ENCODE assay signal across 9 mouse cellular contexts in the genomic region with DNA sequence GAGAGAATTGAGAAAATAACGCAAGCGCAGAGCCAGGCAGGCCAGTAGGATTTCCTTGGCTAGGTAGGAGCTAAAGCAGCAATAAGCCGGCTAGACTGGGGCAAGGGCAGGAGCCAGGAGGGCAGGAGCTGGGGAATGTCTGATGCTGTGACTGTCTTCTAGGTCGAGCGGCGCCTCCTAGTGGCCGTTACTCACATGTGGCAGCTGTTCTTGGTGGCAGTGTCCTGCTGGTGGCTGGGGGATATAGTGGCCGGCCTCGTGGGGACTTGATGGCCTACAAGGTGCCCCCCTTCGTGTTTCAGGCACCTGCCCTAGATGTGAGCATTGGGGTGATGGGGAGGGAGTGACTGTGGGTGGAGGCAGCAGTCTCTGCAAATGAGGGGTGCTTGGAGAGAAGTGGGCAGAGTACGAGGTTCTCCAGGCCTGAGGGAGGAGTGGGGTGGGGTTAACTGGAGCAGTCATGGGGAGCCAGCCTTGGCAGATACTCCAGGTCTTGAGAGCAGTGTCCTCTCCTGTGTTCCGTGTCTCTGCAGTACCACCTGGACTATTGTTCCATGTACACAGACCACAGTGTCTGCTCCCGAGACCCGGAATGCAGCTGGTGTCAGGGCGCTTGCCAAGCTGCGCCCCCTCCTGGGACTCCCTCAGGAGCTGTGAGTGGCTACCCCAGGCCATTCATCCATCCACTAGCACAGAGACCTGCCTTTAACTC. TPM values are rescaled to one million over a fixed set of nuclear protein-coding genes. Genes with fewer than 3 reads are reported as not detected.
A peak's percentile ranks its signal among the peaks of the same experiment; 100 is the strongest.
DNase-seq lines count a peak whose midpoint lies in the region; ATAC-seq and TF ChIP-seq lines count a peak whose summit lies in the region.
"Had no signal": no experiment of that assay in that cellular context is flagged by ENCODE, and none has a peak within 500 bp of the region (broad histone marks: within the 10 kb centered on the region; RNA-seq: fewer than 3 reads in every experiment).

No protein-coding gene starts in this region.

- peak; percentile 75 for ATAC-seq in heart, embryonic 16.5 days (replicated peaks; ENCODE audit: extremely low read depth, insufficient read depth, low FRiP score)
- peak; percentile 51 for ATAC-seq in liver, embryonic 16.5 days (ENCODE audit: low read depth)
- peak; percentile 38; the same call in 1 of the 2 replicates for ATAC-seq in neural tube, embryonic 13.5 days (ENCODE audit: low read depth)

- no peak overlapping the region for H3K27ac ChIP-seq in ES-Bruce4 (ENCODE audit: insufficient read depth, low read length)
- no peak overlapping the region for H3K27ac ChIP-seq in forebrain, embryonic 10.5 days
- no peak overlapping the region for H3K27ac ChIP-seq in heart, embryonic 16.5 days (ENCODE audit: low read length)
- no peak overlapping the region for H3K27ac ChIP-seq in liver, embryonic 16.5 days (ENCODE audit: low read length)
- H3K27ac ChIP-seq in neural tube, embryonic 13.5 days (replicated peaks) = no peak overlapping the region
- H3K27ac ChIP-seq: hindbrain, embryonic 15.5 days had no signal

- no peaks in the 10 kb centered on the region for H3K9me3 ChIP-seq in ES-Bruce4 (replicated peaks; ENCODE audit: control insufficient read depth, insufficient read depth, low read length, poor library complexity, severe bottlenecking)
- H3K9me3 ChIP-seq in forebrain, embryonic 10.5 days = no peaks in the 10 kb centered on the region
- H3K9me3 ChIP-seq in heart, embryonic 16.5 days (replicated peaks; ENCODE audit: control insufficient read depth, low read length) = no peaks in the 10 kb centered on the region
- no peaks in the 10 kb centered on the region for H3K9me3 ChIP-seq in liver, embryonic 16.5 days (replicated peaks; ENCODE audit: control insufficient read depth, low read length)
- no peaks in the 10 kb centered on the region for H3K9me3 ChIP-seq in neural tube, embryonic 13.5 days
- H3K9me3 ChIP-seq: hindbrain, embryonic 15.5 days had no signal

- no peak for TF ChIP-seq POLR2A in ES-Bruce4 (IDR thresholded peaks at IDR 0.05; ENCODE audit: insufficient read depth, low read length)
- no peak for TF ChIP-seq POLR2A in brain, embryonic 14.5 days (IDR thresholded peaks at IDR 0.05; ENCODE audit: borderline replicate concordance, extremely low read depth, insufficient read depth, insufficient read length, poor library complexity, severe bottlenecking)

- no peak overlapping the region for H3K4me3 ChIP-seq in ES-Bruce4 (ENCODE audit: low read depth, low read length)
- no peak overlapping the region for H3K4me3 ChIP-seq in forebrain, embryonic 10.5 days
- H3K4me3 ChIP-seq in heart, embryonic 16.5 days (ENCODE audit: low read length) = no peak overlapping the region
- no peak overlapping the region for H3K4me3 ChIP-seq in liver, embryonic 16.5 days (ENCODE audit: low read depth, low read length)
- no peak overlapping the region for H3K4me3 ChIP-seq in neural tube, embryonic 13.5 days
- H3K4me3 ChIP-seq: hindbrain, embryonic 15.5 days had no signal

- TF ChIP-seq EP300 in ES-Bruce4 (IDR thresholded peaks at IDR 0.05; ENCODE audit: insufficient read depth, low read depth, low read length) = 0 out of 2 replicates have a peak, but pooled peaks have one; percentile 9

- H3K36me3 ChIP-seq in ES-Bruce4 (ENCODE audit: control insufficient read depth, insufficient read depth, low read length, poor library complexity, severe bottlenecking) = no peaks in the 10 kb centered on the region
- peaks cover 83% of the 10 kb centered on the region for H3K36me3 ChIP-seq in forebrain, embryonic 10.5 days (replicated peaks)
- peaks cover 16% of the 10 kb centered on the region for H3K36me3 ChIP-seq in heart, embryonic 16.5 days (ENCODE audit: control insufficient read depth, insufficient read depth)
- H3K36me3 ChIP-seq in liver, embryonic 16.5 days (ENCODE audit: control insufficient read depth, insufficient read depth) = no peaks in the 10 kb centered on the region
- H3K36me3 ChIP-seq in neural tube, embryonic 13.5 days = peaks cover 75% of the 10 kb centered on the region

- WGBS in forebrain, embryonic 10.5 days = 43% methylated on average over 16 of the region's 16 CpGs
- 42% methylated on average over 16 of the region's 16 CpGs for WGBS in heart, embryonic 16.5 days
- 41% methylated on average over 16 of the region's 16 CpGs for WGBS in liver, embryonic 16.5 days (ENCODE audit: insufficient replicate concordance)
- WGBS in neural tube, embryonic 13.5 days = 42% methylated on average over 16 of the region's 16 CpGs

- no peaks in the 10 kb centered on the region for H3K27me3 ChIP-seq in ES-Bruce4 (ENCODE audit: control insufficient read depth, insufficient read depth, low read length, poor library complexity, severe bottlenecking)
- H3K27me3 ChIP-seq in forebrain, embryonic 10.5 days (ENCODE audit: poor library complexity, severe bottlenecking) = no peaks in the 10 kb centered on the region
- no peaks in the 10 kb centered on the region for H3K27me3 ChIP-seq in heart, embryonic 16.5 days (ENCODE audit: control insufficient read depth, insufficient read depth, low read length)
- no peaks in the 10 kb centered on the region for H3K27me3 ChIP-seq in liver, embryonic 16.5 days (ENCODE audit: control insufficient read depth, insufficient read depth, low read depth, low read length)
- no peaks in the 10 kb centered on the region for H3K27me3 ChIP-seq in neural tube, embryonic 13.5 days
- H3K27me3 ChIP-seq: hindbrain, embryonic 15.5 days had no signal

- no peak overlapping the region for H3K4me2 ChIP-seq in heart, embryonic 16.5 days (ENCODE audit: low read depth, low read length)
- H3K4me2 ChIP-seq in liver, embryonic 16.5 days (ENCODE audit: low read depth, low read length) = no peak overlapping the region
- H3K4me2 ChIP-seq in neural tube, embryonic 13.5 days = no peak overlapping the region
- H3K4me2 ChIP-seq: hindbrain, embryonic 15.5 days had no signal

- no peaks in the 10 kb centered on the region for H3K4me1 ChIP-seq in ES-Bruce4 (ENCODE audit: control insufficient read depth, insufficient read depth, low read length)
- 0 out of 2 replicates have a peak, but pooled peaks cover 11% of the 10 kb centered on the region for H3K4me1 ChIP-seq in forebrain, embryonic 10.5 days
- H3K4me1 ChIP-seq in heart, embryonic 16.5 days (ENCODE audit: control insufficient read depth, insufficient read depth, low read length) = no peaks in the 10 kb centered on the region
- H3K4me1 ChIP-seq in liver, embryonic 16.5 days (ENCODE audit: control insufficient read depth, low read depth, low read length) = no peaks in the 10 kb centered on the region; the same call in 1 of the 2 replicates
- H3K4me1 ChIP-seq in neural tube, embryonic 13.5 days (replicated peaks) = no peaks in the 10 kb centered on the region; the same call in 1 of the 2 replicates
- H3K4me1 ChIP-seq: hindbrain, embryonic 15.5 days had no signal

- no peak overlapping the region for H3K9ac ChIP-seq in ES-Bruce4 (ENCODE audit: low read depth, poor library complexity, severe bottlenecking)
- no peak overlapping the region for H3K9ac ChIP-seq in heart, embryonic 16.5 days (ENCODE audit: low read length)
- H3K9ac ChIP-seq in liver, embryonic 16.5 days (ENCODE audit: low read depth, low read length) = no peak overlapping the region
- H3K9ac ChIP-seq in neural tube, embryonic 13.5 days = no peak overlapping the region
- H3K9ac ChIP-seq: hindbrain, embryonic 15.5 days had no signal

- peak; percentile 97 for TF ChIP-seq CTCF in ES-Bruce4 (IDR thresholded peaks at IDR 0.05; ENCODE audit: low read depth, low read length)
- peak; percentile 83 for TF ChIP-seq CTCF in brain, embryonic 14.5 days (IDR thresholded peaks at IDR 0.05; ENCODE audit: borderline replicate concordance, extremely low read depth, insufficient read depth, insufficient read length)

- DNase-seq in brain, embryonic 14.5 days (ENCODE audit: low read depth) = peak; percentile 82
- peak; percentile 80 for DNase-seq in forebrain, embryonic 10.5 days (ENCODE audit: extremely low spot score, low spot score)
- DNase-seq in kidney, postnatal 25 days = peak; percentile 84 to 87
- DNase-seq in thymus, adult 18-20 months = peak; percentile 34 to 55

RNA-seq across cellular contexts. Expression of gene Megf8, which starts 16.8 kb away (rescaled TPM):
- 22.2 and 25.7 TPM in 2 replicates for polyA plus RNA-seq in ES-Bruce4 (2011; ENCODE audit: insufficient read depth, insufficient read length, low read depth, missing spikeins)
- 53.0 and 60.7 TPM in 2 replicates for polyA plus RNA-seq in brain, embryonic 14.5 days (2012; rRNA removed)
- polyA plus RNA-seq in forebrain, embryonic 10.5 days (2016; fragmentation: Nextera tagmentation; extraction: Ambion mirVana) = 15.2 and 16.6 TPM in 2 replicates
- 7.4 and 8.7 TPM in 2 replicates for polyA plus RNA-seq in heart, embryonic 16.5 days (2015; fragmentation: Nextera tagmentation; extraction: Ambion mirVana)
- polyA plus RNA-seq in liver, embryonic 16.5 days (2015; fragmentation: Nextera tagmentation; extraction: Ambion mirVana) = 0.78 and 0.90 TPM in 2 replicates
- polyA plus RNA-seq in neural tube, embryonic 13.5 days (2015; fragmentation: Nextera tagmentation; extraction: Ambion mirVana) = 18.3 TPM in 2 replicates

RNA-seq across cellular contexts. Expression of gene Tmem145, which starts 27.8 kb away (rescaled TPM):
- polyA plus RNA-seq in ES-Bruce4 (2011; ENCODE audit: insufficient read depth, insufficient read length, low read depth, missing spikeins) = 2.0 and 2.5 TPM in 2 replicates
- 163 and 167 TPM in 2 replicates for polyA plus RNA-seq in brain, embryonic 14.5 days (2012; rRNA removed)
- 1.3 and 1.8 TPM in 2 replicates for polyA plus RNA-seq in forebrain, embryonic 10.5 days (2016; fragmentation: Nextera tagmentation; extraction: Ambion mirVana)
- 0.08 and 0.20 TPM in 2 replicates for polyA plus RNA-seq in heart, embryonic 16.5 days (2015; fragmentation: Nextera tagmentation; extraction: Ambion mirVana)
- polyA plus RNA-seq in liver, embryonic 16.5 days (2015; fragmentation: Nextera tagmentation; extraction: Ambion mirVana) = 0.07 TPM in 1 of 2 replicates, not detected in the other
- 51.7 and 52.2 TPM in 2 replicates for polyA plus RNA-seq in neural tube, embryonic 13.5 days (2015; fragmentation: Nextera tagmentation; extraction: Ambion mirVana)

RNA-seq across cellular contexts. Expression of gene Prr19, which starts 32.5 kb away (rescaled TPM):
- 1.3 and 1.6 TPM in 2 replicates for polyA plus RNA-seq in ES-Bruce4 (2011; ENCODE audit: insufficient read depth, insufficient read length, low read depth, missing spikeins)
- polyA plus RNA-seq in brain, embryonic 14.5 days (2012; rRNA removed) = 2.8 and 2.9 TPM in 2 replicates
- 1.4 and 1.7 TPM in 2 replicates for polyA plus RNA-seq in forebrain, embryonic 10.5 days (2016; fragmentation: Nextera tagmentation; extraction: Ambion mirVana)
- polyA plus RNA-seq in heart, embryonic 16.5 days (2015; fragmentation: Nextera tagmentation; extraction: Ambion mirVana) = not detected in 2 replicates
- polyA plus RNA-seq in liver, embryonic 16.5 days (2015; fragmentation: Nextera tagmentation; extraction: Ambion mirVana) = 0.09 TPM in 1 of 2 replicates, not detected in the other
- polyA plus RNA-seq in neural tube, embryonic 13.5 days (2015; fragmentation: Nextera tagmentation; extraction: Ambion mirVana) = 2.1 and 2.9 TPM in 2 replicates

RNA-seq across cellular contexts. Expression of gene Cnfn, which starts 35.8 kb away (rescaled TPM):
- polyA plus RNA-seq in ES-Bruce4 (2011; ENCODE audit: insufficient read depth, insufficient read length, low read depth, missing spikeins) = not detected in 2 replicates
- 1.2 TPM in 1 of 2 replicates, not detected in the other for polyA plus RNA-seq in brain, embryonic 14.5 days (2012; rRNA removed)
- polyA plus RNA-seq in forebrain, embryonic 10.5 days (2016; fragmentation: Nextera tagmentation; extraction: Ambion mirVana) = not detected in 2 replicates
- 0.74 and 0.87 TPM in 2 replicates for polyA plus RNA-seq in heart, embryonic 16.5 days (2015; fragmentation: Nextera tagmentation; extraction: Ambion mirVana)
- polyA plus RNA-seq in liver, embryonic 16.5 days (2015; fragmentation: Nextera tagmentation; extraction: Ambion mirVana) = not detected in 2 replicates
- not detected in 2 replicates for polyA plus RNA-seq in neural tube, embryonic 13.5 days (2015; fragmentation: Nextera tagmentation; extraction: Ambion mirVana)
- polyA plus RNA-seq: hindbrain, embryonic 15.5 days had no signal

RNA-seq across cellular contexts. Expression of gene Pafah1b3, which starts 36.0 kb away (rescaled TPM):
- 47.8 and 55.6 TPM in 2 replicates for polyA plus RNA-seq in ES-Bruce4 (2011; ENCODE audit: insufficient read depth, insufficient read length, low read depth, missing spikeins)
- 640 and 871 TPM in 2 replicates for polyA plus RNA-seq in brain, embryonic 14.5 days (2012; rRNA removed)
- polyA plus RNA-seq in forebrain, embryonic 10.5 days (2016; fragmentation: Nextera tagmentation; extraction: Ambion mirVana) = 246 and 257 TPM in 2 replicates
- 111 and 121 TPM in 2 replicates for polyA plus RNA-seq in heart, embryonic 16.5 days (2015; fragmentation: Nextera tagmentation; extraction: Ambion mirVana)
- 25.6 and 26.2 TPM in 2 replicates for polyA plus RNA-seq in liver, embryonic 16.5 days (2015; fragmentation: Nextera tagmentation; extraction: Ambion mirVana)
- 525 and 535 TPM in 2 replicates for polyA plus RNA-seq in neural tube, embryonic 13.5 days (2015; fragmentation: Nextera tagmentation; extraction: Ambion mirVana)

Comparison
In these comparisons a context has a peak if more than half of its experiments do, and no peak if none do; other contexts are left out.
1. RNA of gene Tmem145, which starts 27.8 kb away (polyA plus RNA-seq): 163 to 167 TPM in brain, embryonic 14.5 days and 51.7 to 52.2 TPM in neural tube, embryonic 13.5 days; 2.0 to 2.5 TPM in ES-Bruce4, 1.3 to 1.8 TPM in forebrain, embryonic 10.5 days, 0.08 to 0.20 TPM in heart, embryonic 16.5 days and 0.07 TPM in liver, embryonic 16.5 days; every median in the first group is over 10 times any median in the second.
2. Peak in every context shown above with its lines, with median percentiles within 50 percentile points of each other: DNase-seq and ATAC-seq.